Mouse (Mus musculus) kidney, adult 2 months (tissue): ENCODE measurements around the gene Fxyd3. TPM values are rescaled to one million over a fixed set of nuclear protein-coding genes. Genes with fewer than 3 reads are reported as not detected.
A peak's percentile ranks its signal among the peaks of the same experiment; 100 is the strongest.

ENCODE experiments used
- DNase-seq: peaks from one replicate; pipeline ENCODE4 v3.0.0; 2021
- H3K27ac ChIP-seq: fragments of 200-500 bp; 2 replicates; pipeline ENCODE4 v1.5.1; 2012; ENCODE audit warnings: low read depth, low read length, control low read depth, inconsistent platforms; ENCODE audit not compliant: insufficient read depth
- H3K27me3 ChIP-seq: fragments of 200-500 bp; replicated peaks from 2 replicates; pipeline ENCODE4 v1.6.1; 2012; ENCODE audit warnings: mild to moderate bottlenecking, moderate library complexity, low read length, inconsistent platforms; ENCODE audit not compliant: control insufficient read depth, insufficient read depth
- H3K36me3 ChIP-seq: fragments of 200-500 bp; 2 replicates; pipeline ENCODE4 v1.6.1; 2012; ENCODE audit warnings: mild to moderate bottlenecking, moderate library complexity, low read length, inconsistent platforms; ENCODE audit not compliant: control insufficient read depth, insufficient read depth
- H3K4me1 ChIP-seq: fragments of 200-500 bp; 2 replicates; pipeline ENCODE4 v1.6.1; 2011; ENCODE audit warnings: low read length; ENCODE audit not compliant: control insufficient read depth, insufficient read depth
- H3K4me3 ChIP-seq: fragments of 200-500 bp; 2 replicates; pipeline ENCODE4 v1.5.1; 2011; ENCODE audit warnings: mild to moderate bottlenecking, low read depth, low read length, control low read depth; ENCODE audit not compliant: insufficient read depth
- CTCF ChIP-seq: fragments of 200-500 bp; conservative IDR thresholded peaks from 2 replicates; pipeline ENCODE4 v1.5.1; 2011; ENCODE audit warnings: low read depth, mild to moderate bottlenecking, control low read depth, low read length, moderate library complexity, mixed read lengths; ENCODE audit not compliant: insufficient read depth, insufficient read length
- POLR2A ChIP-seq: fragments of 200-500 bp; IDR thresholded peaks from one replicate; pipeline ENCODE4 v1.6.1; 2011; ENCODE audit warnings: low read depth, low read length, control low read depth
- WGBS: fragments of 180-500 bp; shearing (Covaris S2); methylation state at CpG from one replicate; pipeline ENCODE4 v1.1.7; 2018; 5-methylcytosine and 5-hydroxymethylcytosine counted together
- polyA plus RNA-seq: library from polyadenylated mRNA; depleted of rRNA; stranded (reverse); fragments of >200 nt; gene quantifications from 2 replicates; pipeline ENCODE4 v1.2.3, GENCODE M21; 2012; rRNA removed

The Fxyd3 gene
- polyA plus RNA-seq = 4.8 and 5.1 TPM in 2 replicates

DNA sequence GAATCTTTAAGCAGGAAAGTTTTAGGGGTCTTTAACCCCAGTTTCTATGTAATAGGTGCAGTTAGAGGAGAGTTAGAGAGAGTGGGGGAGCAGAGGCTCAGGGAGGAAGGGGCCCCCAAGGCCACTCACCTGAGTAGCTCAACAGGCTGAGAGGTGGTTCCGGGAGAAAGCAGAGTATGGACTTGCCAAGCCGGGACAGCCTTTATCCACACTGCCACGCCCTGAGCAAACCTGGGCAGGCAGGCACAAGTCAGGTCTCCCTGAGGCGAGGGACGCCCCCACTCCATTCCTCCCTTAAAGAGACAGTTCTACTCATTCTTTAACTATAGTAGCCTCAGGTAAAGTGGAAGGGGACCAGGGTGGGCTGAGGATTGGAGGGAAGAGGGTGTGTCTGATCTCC lies at the start of gene Fxyd3:
Fxyd3 (minus strand) TSS at position 213 of the 400 bp plus-strand sequence.
- Histone ChIP-seq H3K36me3 (no peaks in the 10 kb centered on the region), H3K4me1 (no peaks in the 10 kb centered on the region), H3K27ac (no peak within 1 kb of the TSS), H3K27me3 (no peaks in the 10 kb centered on the region), H3K4me3 (no peak within 1 kb of the TSS)
- no peak for DNase-seq
- 38% methylated on average over 5 of the region's 5 CpGs for WGBS
- TF ChIP-seq POLR2A = no peak
- no peak for TF ChIP-seq CTCF

DNA sequence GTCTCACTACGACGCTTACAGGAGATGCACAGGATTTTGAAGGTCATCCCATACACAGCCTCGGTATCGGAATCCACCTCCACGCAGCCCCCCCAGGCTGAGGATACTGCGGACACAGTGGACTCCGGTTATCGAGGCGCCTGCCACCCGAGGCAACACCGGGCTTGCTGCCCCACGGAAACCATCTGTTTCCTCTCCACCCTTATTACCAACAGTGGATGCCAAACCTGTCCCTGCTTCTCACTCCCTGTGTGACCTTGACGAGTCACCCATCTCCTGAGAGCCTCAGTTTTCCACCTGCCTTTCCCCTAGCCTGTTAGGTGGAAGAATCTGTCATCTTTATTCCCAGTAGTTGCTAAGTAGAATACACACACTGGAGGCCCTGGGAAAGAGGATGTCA lies 48.6 kb upstream of the Fxyd3 start:
- Histone ChIP-seq H3K4me3 (no peak overlapping the region), H3K27ac (no peak overlapping the region), H3K4me1 (no peaks in the 10 kb centered on the region; the same call in 1 of the 2 replicates), H3K36me3 (no peaks in the 10 kb centered on the region), H3K27me3 (no peaks in the 10 kb centered on the region)
- 68% methylated on average over 13 of the region's 13 CpGs for WGBS
- TF ChIP-seq CTCF (no peak), POLR2A (no peak)
- no peak for DNase-seq

DNA sequence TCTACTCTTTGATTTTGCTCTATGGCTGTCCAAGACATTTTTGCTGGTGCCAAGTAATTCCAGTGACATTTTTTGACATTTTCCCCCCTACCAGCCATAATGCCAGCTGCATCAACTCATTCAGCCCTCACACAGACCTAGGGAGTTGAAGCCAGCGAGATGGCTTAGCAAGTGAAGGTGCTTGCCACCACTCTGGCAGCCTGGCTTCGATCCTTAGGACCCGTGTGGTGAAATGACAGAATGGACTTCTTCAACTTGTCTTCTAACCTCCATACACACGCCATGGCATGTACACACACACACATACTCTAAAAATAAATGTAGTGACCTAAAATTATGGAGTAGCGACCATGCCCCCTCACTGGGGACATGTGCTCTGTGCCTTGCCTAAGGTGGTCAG lies 47.9 kb upstream of the Fxyd3 start:
- no peak for DNase-seq
- Histone ChIP-seq H3K27ac (no peak overlapping the region), H3K27me3 (no peaks in the 10 kb centered on the region), H3K36me3 (no peaks in the 10 kb centered on the region), H3K4me1 (no peaks in the 10 kb centered on the region; the same call in 1 of the 2 replicates), H3K4me3 (no peak overlapping the region)
- 93% methylated on average over 5 of the region's 5 CpGs for WGBS
- TF ChIP-seq CTCF (no peak), POLR2A (no peak)

DNA sequence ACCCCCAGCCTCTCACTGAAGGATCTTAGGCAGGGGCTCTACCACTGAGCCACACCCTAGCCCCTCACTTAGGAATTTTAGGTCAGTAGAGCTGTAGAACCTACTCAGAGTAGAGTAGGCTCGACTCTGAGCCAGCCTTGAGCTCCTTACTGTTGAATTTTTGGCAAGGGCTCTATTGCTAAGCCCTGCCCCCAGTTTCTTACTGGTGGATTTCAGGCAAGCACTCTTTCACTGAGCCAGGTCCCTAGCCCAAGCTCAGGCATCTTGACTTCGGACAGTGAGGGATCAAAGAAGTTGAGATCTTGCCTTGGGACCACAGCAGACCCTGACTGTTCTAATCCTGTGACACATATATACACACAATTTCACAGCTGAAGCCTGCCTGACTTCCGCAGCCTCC lies 47.2 kb upstream of the Fxyd3 start:
- no peaks in the 10 kb centered on the region; the same call in 1 of the 2 replicates for H3K4me1 ChIP-seq
- TF ChIP-seq CTCF = no peak
- TF ChIP-seq POLR2A = no peak
- WGBS = 76% methylated on average over 3 of the region's 3 CpGs
- H3K27ac ChIP-seq = no peak overlapping the region
- no peaks in the 10 kb centered on the region for H3K27me3 ChIP-seq
- no peaks in the 10 kb centered on the region for H3K36me3 ChIP-seq
- no peak overlapping the region for H3K4me3 ChIP-seq
- DNase-seq = no peak

DNA sequence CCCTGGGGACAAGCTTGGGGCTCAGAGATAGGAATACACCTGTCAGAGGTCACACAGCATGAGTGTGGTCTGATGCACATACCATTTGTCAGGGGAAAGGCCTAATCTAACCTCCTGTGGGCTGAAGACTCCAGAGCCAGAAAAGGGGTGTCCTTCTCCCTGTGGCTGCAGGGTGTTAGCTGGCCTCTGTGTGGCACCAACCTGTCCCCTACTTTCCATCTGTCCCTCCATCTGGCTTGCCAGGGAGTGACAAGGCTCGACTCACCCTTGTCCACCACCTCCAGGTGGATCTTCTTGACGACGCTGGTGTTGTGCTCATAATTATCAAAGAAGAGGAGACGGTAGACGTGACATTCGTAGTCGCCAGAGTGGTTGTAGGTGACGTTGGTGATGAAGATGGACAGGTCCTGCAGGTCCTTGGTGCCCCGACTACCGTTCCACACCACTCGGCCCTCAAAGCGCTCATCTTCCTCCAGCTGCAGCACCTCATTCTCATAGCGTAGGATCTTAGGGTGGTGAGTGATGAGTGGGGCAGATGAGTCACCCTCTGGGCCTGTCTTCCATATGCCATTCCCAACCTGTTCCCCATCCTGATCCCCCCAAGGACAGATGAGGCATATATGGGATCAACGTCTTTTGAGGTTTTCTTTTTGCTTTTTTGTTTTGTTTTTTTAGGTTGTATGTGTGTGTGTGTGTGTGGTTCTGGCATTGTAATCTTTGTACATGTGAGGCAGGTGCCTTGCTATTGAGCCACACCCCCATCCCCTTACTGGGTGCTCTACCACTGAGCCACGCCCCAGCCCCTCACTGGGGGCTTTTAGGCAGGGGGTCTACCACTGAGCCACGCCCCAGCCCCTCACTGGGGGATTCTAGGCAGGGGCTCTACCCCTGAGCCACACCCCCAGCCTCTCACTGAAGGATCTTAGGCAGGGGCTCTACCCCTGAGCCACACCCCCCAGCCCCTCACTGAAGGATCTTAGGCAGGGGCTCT lies 46.4 kb upstream of the Fxyd3 start:
- TF ChIP-seq POLR2A (no peak), CTCF (no peak)
- WGBS = 91% methylated on average over 16 of the region's 16 CpGs
- Histone ChIP-seq H3K4me3 (no peak overlapping the region), H3K27me3 (no peaks in the 10 kb centered on the region), H3K36me3 (no peaks in the 10 kb centered on the region), H3K4me1 (no peaks in the 10 kb centered on the region; the same call in 1 of the 2 replicates), H3K27ac (no peak overlapping the region)
- DNase-seq = no peak

DNA sequence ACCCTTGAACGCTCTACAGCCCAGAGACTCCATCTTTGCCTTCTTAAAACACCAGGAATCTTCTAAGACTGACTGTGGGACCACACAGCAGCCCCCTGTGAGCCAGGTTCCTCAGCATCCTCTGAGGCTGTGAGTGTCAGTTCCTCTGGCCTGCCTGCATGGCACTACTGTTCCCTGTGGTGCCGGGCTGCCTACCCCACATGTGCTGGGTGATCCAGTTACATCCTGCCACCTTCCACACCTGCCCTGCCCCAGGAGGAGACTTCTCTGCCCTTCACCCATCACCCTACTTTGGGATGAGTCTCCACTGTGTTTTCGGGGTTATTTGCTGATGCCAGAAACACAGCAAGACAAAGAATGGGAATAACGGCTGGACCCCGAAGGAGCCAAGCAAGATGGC lies 43.1 kb upstream of the Fxyd3 start:
- no peak for DNase-seq
- no peak overlapping the region for H3K4me3 ChIP-seq
- H3K27me3 ChIP-seq = no peaks in the 10 kb centered on the region
- H3K27ac ChIP-seq = no peak overlapping the region
- peaks cover 10% of the 10 kb centered on the region for H3K4me1 ChIP-seq
- 85% methylated on average over 5 of the region's 5 CpGs for WGBS
- no peaks in the 10 kb centered on the region for H3K36me3 ChIP-seq
- TF ChIP-seq POLR2A = no peak

DNA sequence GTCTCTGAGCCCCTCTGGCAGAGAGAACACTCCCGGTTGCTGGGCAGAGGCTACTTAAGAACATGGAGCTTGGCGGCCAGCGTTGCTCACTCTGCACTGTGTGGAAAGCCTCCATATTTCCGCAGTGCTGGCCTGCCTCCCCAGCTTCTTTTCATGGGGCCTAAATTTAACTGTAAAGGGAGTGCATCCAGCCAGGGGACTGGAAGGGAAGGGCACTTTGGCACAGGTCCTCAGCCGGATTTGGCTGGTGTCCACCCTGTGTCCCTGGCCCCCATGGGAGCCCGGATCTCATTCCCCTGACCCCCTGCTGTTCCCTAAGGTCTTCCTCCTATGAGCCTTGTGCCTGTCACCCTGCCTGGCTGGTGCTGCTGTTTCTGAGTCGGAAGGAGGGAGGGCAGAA lies 42.0 kb upstream of the Fxyd3 start:
- TF ChIP-seq CTCF (no peak), POLR2A (no peak)
- H3K36me3 ChIP-seq = no peaks in the 10 kb centered on the region
- no peak overlapping the region for H3K27ac ChIP-seq
- H3K4me1 ChIP-seq = peaks cover 13% of the 10 kb centered on the region
- WGBS = 67% methylated on average over 7 of the region's 7 CpGs
- no peak overlapping the region for H3K4me3 ChIP-seq
- peak; percentile 66 for DNase-seq
- H3K27me3 ChIP-seq = no peaks in the 10 kb centered on the region
